Mouse (Mus musculus) Patski (cell line): ENCODE results near the gene Eps8l3. TPM values are rescaled to one million over a fixed set of nuclear protein-coding genes. Genes with fewer than 3 reads are reported as not detected.

Experiments used
- ATAC-seq: fragments of 100-300 bp; one replicate; pipeline ENCODE4 v1.8.0; 2021
- CTCF ChIA-PET: fragments of 350-600 bp; sonication (Branson Sonifier 250); formaldehyde crosslinking; loops from one replicate; lab custom pipeline; 2022; ENCODE audit warnings: inconsistent platforms; lab: Charles Lee
- POLR2A ChIA-PET: fragments of 350-600 bp; sonication (Branson Sonifier 250); formaldehyde crosslinking; loops from one replicate; lab custom pipeline; 2022; ENCODE audit warnings: antibody characterized with exemption, inconsistent platforms; lab: Charles Lee
- DNase-seq: peaks from one replicate; pipeline ENCODE4 v3.0.0-alpha.2; 2011; ENCODE audit warnings: low read depth, low spot score
- H3K27me3 ChIP-seq: fragments of 371-371 bp; one replicate; pipeline ENCODE4 v1.5.1; 2021
- CTCF ChIP-seq: fragments of 100-300 bp; IDR thresholded peaks from one replicate; pipeline ENCODE4 v1.5.1; 2021
- in situ Hi-C: fragments of 300-500 bp; cut with MboI; formaldehyde crosslinking; loops from 3 replicates; pipeline ENCODE4 v1.11.1; 2018; ENCODE audit warnings: low pct_unique_long_range_greater_than_20kb, mixed read lengths
- polyA plus RNA-seq: library from polyadenylated mRNA; unstranded; gene quantifications from one replicate; pipeline ENCODE4 v1.2.3, GENCODE M21; 2021

Gene Eps8l3
- polyA plus RNA-seq, 1 experiment from 2014 or later: not detected

- TF ChIP-seq CTCF: no peak
- ChIA-PET CTCF (interaction anchor here (0.8 to 7.9 kb wide), 13 partner anchors 8 to 157 kb away, joined by 3 to 71 read pairs (median 5); partner anchors contain the start of genes Gstm1 and Gstm6), POLR2A (interaction anchor here (0.6 to 1.0 kb wide), 3 partner anchors 8 to 128 kb away, joined by 3 to 4 read pairs (median 3); no protein-coding TSS in a partner anchor)
- ATAC-seq (peak; percentile 68), DNase-seq (peak; percentile 93)
- in situ Hi-C loops: no loop called here
- H3K27me3 ChIP-seq: no peaks in the 10 kb centered on the region
Observed at GRCm38 (mm10) chr3:107931670-107932069, 54.6 kb downstream of the Eps8l3 start, which contains the start of gene Gstm7. Gene Gstm7, minus strand, starts transcription at chr3:107931817.

- ChIA-PET CTCF (interaction anchor here (0.7 to 7.9 kb wide), 11 partner anchors 8 to 156 kb away, joined by 3 to 71 read pairs (median 5); partner anchors contain the start of genes Gstm1 and Gstm6), POLR2A (interaction anchor here (0.9 to 1.0 kb wide), 2 partner anchors 8 to 84 kb away, joined by 3 to 4 read pairs; no protein-coding TSS in a partner anchor)
- ATAC-seq: no peak
Observed at GRCm38 (mm10) chr3:107932128-107932527, 55.1 kb downstream of the Eps8l3 start.

GRCm38 (mm10) chr3:107935268-107935667, 58.2 kb downstream of the Eps8l3 start:
- in situ Hi-C loops: loop anchor here (5.0 kb wide), 2 partner anchors 127 to 212 kb away; partner anchors contain the start of gene Gnai3
- ATAC-seq: no peak
- no peak for DNase-seq
- POLR2A ChIA-PET: no interaction called here
- no peaks in the 10 kb centered on the region for H3K27me3 ChIP-seq
- TF ChIP-seq CTCF: no peak
- CTCF ChIA-PET: interaction anchor here (1.0 kb wide), 1 partner anchor 11 kb away, joined by 3 read pairs; no protein-coding TSS in a partner anchor

More at GRCm38 (mm10) chr3:107932128-107932527, 55.1 kb downstream of the Eps8l3 start:
- in situ Hi-C loops: no loop called here
- TF ChIP-seq CTCF: no peak
- DNase-seq: no peak
- no peaks in the 10 kb centered on the region for H3K27me3 ChIP-seq

GRCm38 (mm10) chr3:107935888-107936287, 58.9 kb downstream of the Eps8l3 start:
- DNase-seq: no peak
- in situ Hi-C loops: loop anchor here (5.0 kb wide), 2 partner anchors 126 to 211 kb away; partner anchors contain the start of gene Gnai3
- POLR2A ChIA-PET: no interaction called here

GRCm38 (mm10) chr3:107939403-107939802, 62.4 kb downstream of the Eps8l3 start:
- peak; percentile 85 for ATAC-seq
- POLR2A ChIA-PET: interaction anchor here (1.0 to 1.4 kb wide), 4 partner anchors 8 to 110 kb away, joined by 3 to 4 read pairs (median 4); partner anchors contain the start of gene Gstm7
- TF ChIP-seq CTCF: peak; percentile 99

More at GRCm38 (mm10) chr3:107935888-107936287, 58.9 kb downstream of the Eps8l3 start:
- ATAC-seq: no peak
- TF ChIP-seq CTCF: no peak
- no peaks in the 10 kb centered on the region for H3K27me3 ChIP-seq
- CTCF ChIA-PET: interaction anchor here (1.0 kb wide), 1 partner anchor 17 kb away, joined by 3 read pairs; no protein-coding TSS in a partner anchor

GRCm38 (mm10) chr3:107939830-107940229, 62.8 kb downstream of the Eps8l3 start:
- CTCF ChIA-PET: interaction anchor here (0.7 to 5.3 kb wide), 14 partner anchors 9 to 208 kb away, joined by 3 to 25 read pairs (median 8); partner anchors contain the start of genes Gstm1 and Gstm7
- POLR2A ChIA-PET: interaction anchor here (1.0 to 1.2 kb wide), 3 partner anchors 8 to 109 kb away, joined by 3 to 4 read pairs (median 4); partner anchors contain the start of gene Gstm7
- no peak for TF ChIP-seq CTCF
- no peak for ATAC-seq
- in situ Hi-C loops: loop anchor here (5.0 kb wide), 2 partner anchors 122 to 207 kb away; partner anchors contain the start of gene Gnai3
- no peak for DNase-seq
- no peaks in the 10 kb centered on the region for H3K27me3 ChIP-seq

More at GRCm38 (mm10) chr3:107939403-107939802, 62.4 kb downstream of the Eps8l3 start:
- in situ Hi-C loops: loop anchor here (5.0 kb wide), 2 partner anchors 123 to 208 kb away; partner anchors contain the start of gene Gnai3
- H3K27me3 ChIP-seq: no peaks in the 10 kb centered on the region
- CTCF ChIA-PET: interaction anchor here (0.7 to 5.3 kb wide), 15 partner anchors 9 to 208 kb away, joined by 3 to 25 read pairs (median 7); partner anchors contain the start of genes Gstm1 and Gstm7
- peak; percentile 82 for DNase-seq

GRCm38 (mm10) chr3:107940524-107940923, 63.5 kb downstream of the Eps8l3 start:
- no peak for TF ChIP-seq CTCF
- in situ Hi-C loops: no loop called here
- no peak for DNase-seq

GRCm38 (mm10) chr3:107941261-107941660, 64.2 kb downstream of the Eps8l3 start:
- no peak for ATAC-seq
- TF ChIP-seq CTCF: no peak
- ChIA-PET CTCF (interaction anchor here (1.8 to 5.3 kb wide), 5 partner anchors 11 to 121 kb away, joined by 5 to 25 read pairs (median 20); partner anchors contain the start of genes Gstm1 and Gstm7), POLR2A (interaction anchor here (0.5 kb wide), 1 partner anchor 41 kb away, joined by 5 read pairs; no protein-coding TSS in a partner anchor)
- in situ Hi-C loops: no loop called here
- no peaks in the 10 kb centered on the region for H3K27me3 ChIP-seq
- DNase-seq: no peak

More at GRCm38 (mm10) chr3:107940524-107940923, 63.5 kb downstream of the Eps8l3 start:
- ChIA-PET POLR2A (interaction anchor here (1.1 kb wide), 1 partner anchor 9 kb away, joined by 4 read pairs; the partner anchor contains the start of gene Gstm7), CTCF (interaction anchor here (1.3 to 5.3 kb wide), 9 partner anchors 9 to 207 kb away, joined by 4 to 25 read pairs (median 20); partner anchors contain the start of genes Gstm1 and Gstm7)
- peak; percentile 14 for ATAC-seq
- no peaks in the 10 kb centered on the region for H3K27me3 ChIP-seq

Other genes starting within 250 kb of the Eps8l3 start
- gene Gm10961, start 245.9 kb upstream of the Eps8l3 start, polyA plus RNA-seq: not detected
- gene Strip1, start 245.5 kb upstream of the Eps8l3 start, polyA plus RNA-seq: 84.5 TPM
- gene Ahcyl1, start 180.7 kb upstream of the Eps8l3 start, polyA plus RNA-seq: 229 TPM
- 414 TPM for gene Csf1, start 116.8 kb upstream of the Eps8l3 start, polyA plus RNA-seq
- 150 TPM for gene Gstm5, start 18.6 kb downstream of the Eps8l3 start, polyA plus RNA-seq
- gene Gstm7, start 54.6 kb downstream of the Eps8l3 start, polyA plus RNA-seq: 13.3 TPM
- 0.15 TPM for gene Gstm6, start 66.5 kb downstream of the Eps8l3 start, polyA plus RNA-seq
- gene Gstm3, start 92.1 kb downstream of the Eps8l3 start, polyA plus RNA-seq: not detected
- gene Gstm2, start 109.2 kb downstream of the Eps8l3 start, polyA plus RNA-seq: 11.7 TPM
- 145 TPM for gene Gstm1, start 140.7 kb downstream of the Eps8l3 start, polyA plus RNA-seq
- gene Gstm4, start 167.7 kb downstream of the Eps8l3 start, polyA plus RNA-seq: 17.1 TPM
- gene Ampd2, start 209.4 kb downstream of the Eps8l3 start, polyA plus RNA-seq: 78.2 TPM
- 2.7 TPM for gene Gnat2, start 215.6 kb downstream of the Eps8l3 start, polyA plus RNA-seq